Mouse (Mus musculus): Measurements from ENCODE around the gene Cpped1.

Gene Cpped1

DNA sequence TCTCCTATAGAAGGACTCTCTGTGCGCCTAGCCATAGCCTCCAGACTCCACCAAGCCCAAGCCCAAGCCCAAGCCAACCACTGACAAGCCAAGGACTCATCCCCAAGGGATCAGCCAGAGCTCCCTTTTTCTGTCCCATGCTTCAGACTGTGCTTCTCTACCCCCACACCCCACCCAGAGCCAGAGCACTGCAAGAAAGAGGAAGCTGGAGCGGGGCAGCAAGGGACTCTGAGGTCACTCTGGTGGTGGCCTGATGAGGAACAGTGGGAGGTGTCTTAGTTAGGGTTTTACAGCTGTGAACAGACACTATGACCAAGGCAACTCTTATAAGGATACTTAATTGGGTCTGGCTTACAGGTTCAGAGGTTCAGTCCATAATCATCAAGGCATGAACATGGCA is 65.8 kb downstream of the Cpped1 start:
- no peak for DNase-seq (ENCODE audit: low spot score)

DNA sequence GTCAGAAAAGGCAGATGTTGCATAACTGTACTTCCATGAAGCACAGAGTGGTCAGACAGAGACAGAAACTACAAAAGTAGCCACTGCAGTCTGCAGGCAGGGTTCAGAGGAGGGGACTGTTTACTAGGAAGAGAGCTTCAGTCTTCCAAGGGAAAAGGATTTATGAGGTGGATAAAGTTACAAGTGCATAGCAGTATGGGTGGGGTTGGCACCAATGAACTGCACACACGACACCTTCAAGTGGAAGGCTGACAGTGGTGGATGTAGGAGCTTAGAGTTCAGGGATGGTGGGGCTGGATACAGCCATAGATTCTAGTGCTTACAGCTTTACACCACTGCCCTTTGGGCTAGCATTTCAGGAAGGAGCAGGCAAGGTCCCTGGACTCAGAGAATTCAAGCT is 75.8 kb downstream of the Cpped1 start:
- no peak for DNase-seq (ENCODE audit: low spot score)

DNA sequence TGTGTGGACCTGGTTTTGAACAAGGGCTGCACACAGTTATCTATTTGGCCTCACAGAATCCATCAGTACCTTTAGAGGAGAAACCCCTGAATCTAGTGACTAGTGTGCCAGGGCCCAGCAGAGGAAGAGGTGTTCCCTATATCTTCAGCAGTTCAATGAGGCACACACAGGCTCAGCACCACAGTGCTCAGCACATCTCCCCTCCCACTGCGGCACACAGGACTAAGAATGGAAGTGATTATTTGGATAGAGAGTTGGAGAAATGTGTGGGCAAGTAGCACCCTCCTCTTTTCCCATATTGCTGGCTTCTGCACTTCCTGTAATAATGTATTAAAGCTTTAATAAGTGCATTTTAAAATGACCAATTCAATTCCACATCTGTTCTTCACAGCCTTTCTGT is 80.4 kb downstream of the Cpped1 start:
- DNase-seq (ENCODE audit: low spot score): no peak

DNA sequence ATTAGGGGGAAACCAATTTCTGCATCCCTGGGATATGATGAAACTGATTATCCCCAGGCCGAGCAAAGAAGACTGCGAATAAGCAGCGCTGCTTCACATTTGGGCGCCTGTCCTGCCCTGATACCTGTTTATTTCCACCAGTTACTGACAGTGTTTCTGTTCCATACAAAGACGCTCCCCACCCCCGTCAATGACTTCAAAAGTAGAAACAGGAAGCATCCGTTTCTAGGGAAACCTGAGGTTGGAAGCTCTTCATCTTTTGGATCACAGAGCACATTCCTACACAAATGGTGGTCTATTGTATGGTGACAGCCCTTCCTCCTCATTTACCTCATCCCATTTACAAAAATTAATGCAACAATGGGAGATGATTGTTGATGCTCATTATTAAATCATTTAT is 84.4 kb downstream of the Cpped1 start:
- DNase-seq (ENCODE audit: low spot score): no peak

DNA sequence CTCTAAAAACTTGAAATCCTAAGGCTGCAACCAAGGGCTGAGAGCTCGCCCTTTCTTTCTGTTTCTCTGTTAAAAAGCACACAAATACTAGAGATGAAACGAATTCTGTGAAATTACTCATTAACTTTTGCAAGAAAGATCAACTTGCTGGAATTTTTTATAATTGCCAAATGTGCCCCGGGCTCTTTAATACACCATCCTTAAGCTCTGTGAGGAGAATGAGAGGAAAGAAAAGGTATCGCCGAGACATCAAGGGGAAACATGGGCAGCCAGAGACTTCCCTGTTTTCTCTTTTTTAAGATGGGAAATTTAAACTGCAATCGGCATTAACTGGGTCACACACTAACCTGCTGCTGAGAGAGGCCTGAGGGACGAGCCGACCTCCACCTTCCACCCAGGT is 84.9 kb downstream of the Cpped1 start:
- DNase-seq (ENCODE audit: low spot score): no peak

- no peak for DNase-seq (ENCODE audit: low spot score)
Measured at GRCm38 (mm10) chr16:11820791-11821190, 88.5 kb downstream of the Cpped1 start.

DNA sequence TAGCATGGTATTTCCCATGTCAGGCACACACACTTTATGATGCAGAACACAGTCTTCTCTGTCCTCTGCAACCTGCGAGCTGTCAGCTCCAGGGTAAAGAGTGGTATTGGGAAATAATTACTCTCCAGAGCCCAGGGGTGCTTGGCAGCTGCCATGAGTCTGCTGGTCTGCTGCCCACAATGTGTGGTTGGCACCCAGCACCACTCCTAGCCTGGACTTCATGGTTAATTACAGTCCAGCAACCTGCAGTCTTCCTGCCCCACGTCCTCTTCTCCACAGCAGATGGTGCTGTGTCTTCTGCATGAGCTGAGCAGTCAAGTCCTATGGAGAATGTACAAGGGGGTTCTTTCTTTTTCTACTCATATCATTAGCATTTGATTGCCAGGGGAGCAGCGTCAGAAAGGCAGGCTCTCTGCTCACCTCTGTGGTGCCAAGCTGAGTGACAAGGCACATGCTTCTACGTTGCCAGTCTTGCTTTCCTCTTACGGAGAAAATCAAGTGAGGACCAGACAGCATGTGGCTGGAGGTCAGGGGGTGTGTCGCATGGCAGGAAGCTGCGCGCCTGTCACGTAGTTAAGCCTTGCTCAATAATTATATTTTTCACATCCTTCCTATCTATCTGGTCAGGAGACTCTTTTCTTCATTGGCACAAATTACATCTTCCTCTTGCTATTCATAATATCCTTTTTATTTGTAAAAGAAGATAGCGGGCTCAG is 94.2 kb downstream of the Cpped1 start:
- DNase-seq (ENCODE audit: low spot score): no peak

DNA sequence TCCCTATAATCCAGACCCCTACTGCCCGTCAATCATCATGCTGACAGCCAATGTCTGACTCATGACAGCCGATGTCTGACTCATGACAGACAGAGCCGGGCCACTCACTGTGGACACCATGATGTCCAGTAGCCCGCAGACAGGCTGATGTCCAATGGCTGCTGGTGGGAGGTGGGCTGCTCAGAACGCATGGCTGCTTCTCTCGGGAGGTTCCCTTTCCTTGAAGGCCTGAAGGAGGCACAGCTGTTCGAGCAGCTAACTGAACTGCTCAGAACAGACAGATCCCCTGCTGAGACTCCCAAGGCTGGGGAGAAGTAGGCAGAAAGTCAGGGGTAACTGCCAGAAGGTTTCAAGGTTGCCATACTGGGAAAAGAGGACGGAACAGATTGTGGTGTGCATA is 97.1 kb downstream of the Cpped1 start:
- DNase-seq (ENCODE audit: low spot score): no peak

DNA sequence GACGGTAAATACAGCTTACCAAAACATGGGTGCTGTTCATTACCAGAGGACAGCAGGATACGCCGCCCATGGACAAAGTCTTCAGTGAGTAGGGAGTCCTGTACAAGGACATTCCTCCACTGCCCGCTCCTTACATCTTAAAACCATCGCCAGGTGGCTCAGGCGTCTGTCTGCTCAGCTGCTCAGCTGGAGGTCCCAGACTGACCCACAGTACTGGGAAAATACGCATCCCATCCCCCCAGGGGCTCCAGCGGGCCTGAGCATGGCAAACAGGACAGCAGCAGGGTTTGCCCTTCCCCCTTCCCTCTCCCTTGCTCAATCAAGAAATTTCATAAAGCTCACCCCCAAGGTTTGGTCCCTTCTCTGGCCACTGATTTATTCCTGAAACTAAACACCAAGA is 99.6 kb downstream of the Cpped1 start:
- no peak for DNase-seq (ENCODE audit: low spot score)

DNA sequence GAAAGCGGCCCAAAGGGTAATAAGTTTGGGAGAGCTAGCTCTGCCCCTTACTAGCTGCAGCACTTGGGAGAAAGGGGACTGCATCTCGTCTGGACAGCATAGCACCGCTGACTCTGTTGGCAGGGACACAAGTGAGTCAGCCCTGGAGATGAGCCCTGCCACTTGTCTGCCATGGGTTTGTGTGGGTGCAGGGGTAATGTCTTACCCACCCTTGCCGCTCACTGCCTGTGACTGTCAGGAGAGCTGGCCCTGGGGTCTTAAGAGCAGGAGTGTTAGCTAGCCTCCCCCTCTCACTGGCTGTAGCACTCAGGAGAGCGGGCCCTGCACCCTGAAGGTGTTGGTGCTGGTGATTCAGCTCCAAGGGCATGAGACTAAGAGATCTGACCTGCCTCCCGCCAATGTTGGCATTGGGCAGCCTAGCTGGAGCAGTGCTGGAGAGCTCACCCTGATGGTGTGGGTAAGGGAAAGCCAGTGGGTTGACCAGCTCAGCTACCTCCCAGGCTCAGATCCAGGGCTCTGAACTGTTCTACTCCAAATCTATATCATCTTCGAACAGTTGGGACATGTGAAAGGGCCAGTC is 107.2 kb downstream of the Cpped1 start:
- no peak for DNase-seq (ENCODE audit: low spot score)

- DNase-seq (ENCODE audit: low spot score): no peak
Measured at GRCm38 (mm10) chr16:11795758-11796460, 113.3 kb downstream of the Cpped1 start.

DNA sequence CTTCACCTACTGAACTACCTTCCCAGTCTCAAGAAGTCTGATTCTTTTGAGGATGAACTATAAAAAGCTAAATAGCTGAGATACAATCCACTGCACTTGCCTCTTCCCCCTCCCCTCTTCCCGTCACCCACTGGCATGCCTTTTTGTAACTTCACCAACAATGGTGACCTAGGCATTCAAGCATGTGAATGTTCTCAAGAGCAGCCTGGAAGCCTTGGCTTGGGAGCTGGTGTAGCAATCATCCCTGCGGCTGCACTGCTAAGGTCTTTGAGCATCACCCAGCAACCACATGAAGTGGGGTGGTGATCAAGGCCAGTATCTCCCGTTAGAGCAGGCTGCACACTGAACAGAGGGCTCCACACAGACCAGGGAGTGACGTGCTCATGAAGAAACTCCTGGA is 114.6 kb downstream of the Cpped1 start:
- no peak for DNase-seq (ENCODE audit: low spot score)

- no peak for DNase-seq (ENCODE audit: low spot score)
Measured at GRCm38 (mm10) chr16:11793391-11793790, 115.9 kb downstream of the Cpped1 start.

DNA sequence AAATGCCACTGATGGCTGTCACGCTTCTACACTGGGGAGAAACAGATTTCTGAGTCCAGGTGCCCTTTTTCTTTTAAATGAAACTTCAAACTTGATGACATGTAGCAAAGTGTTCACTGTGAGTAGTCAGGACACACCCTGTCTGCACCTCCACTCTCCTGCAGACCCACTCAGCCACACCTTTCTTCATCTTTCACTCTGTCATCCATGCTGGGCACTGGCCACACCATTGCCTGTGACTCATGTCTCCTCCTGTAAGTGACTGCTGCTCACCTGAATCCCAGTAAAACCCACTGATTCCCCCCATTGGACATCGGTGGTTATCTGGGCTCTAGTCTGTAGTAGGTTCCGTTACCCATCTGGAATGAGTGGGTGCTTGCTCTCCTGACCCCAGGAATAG is 118.8 kb downstream of the Cpped1 start:
- DNase-seq (ENCODE audit: low spot score): no peak

DNA sequence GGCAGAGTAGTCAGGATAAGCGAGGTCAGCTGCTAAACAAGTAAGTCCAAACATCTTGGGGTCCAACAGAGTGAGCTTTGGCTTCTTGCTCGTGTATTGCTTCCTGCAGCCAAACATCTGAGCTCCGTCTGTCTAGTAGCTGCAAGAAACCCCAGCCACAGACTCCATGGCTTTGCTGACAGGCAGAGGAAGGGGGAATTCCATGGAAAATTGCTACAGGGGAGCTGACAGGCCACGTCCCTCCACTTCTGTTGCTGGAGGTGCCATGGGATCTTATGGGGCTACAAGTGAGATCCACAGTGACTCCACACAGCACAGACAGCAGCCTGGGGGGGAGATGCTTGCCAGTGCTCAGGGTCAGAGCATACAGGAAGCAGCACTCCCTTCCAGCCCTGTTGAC is 123.4 kb downstream of the Cpped1 start:
- no peak for DNase-seq (ENCODE audit: low spot score)

DNA sequence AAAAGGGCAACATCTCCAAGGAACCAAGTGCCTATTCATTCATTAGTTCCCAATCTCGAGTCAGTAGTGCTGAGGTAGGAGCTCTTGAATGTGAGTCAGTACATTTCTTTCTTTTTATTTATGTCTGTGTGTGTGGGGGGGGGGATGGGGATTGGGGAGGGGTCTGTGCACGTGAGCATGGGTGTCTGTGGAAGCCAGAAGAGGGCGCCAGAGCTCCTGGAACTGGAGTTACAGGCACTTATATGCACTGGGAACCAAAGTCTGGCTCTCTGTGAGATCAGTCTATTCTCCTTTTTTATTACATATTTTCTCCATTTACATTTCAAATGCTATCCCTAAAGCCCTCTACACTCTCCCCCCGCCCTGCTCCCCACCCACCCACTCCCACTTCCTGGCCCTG is 124.9 kb downstream of the Cpped1 start:
- no peak for DNase-seq (ENCODE audit: low spot score)

- no peak for DNase-seq (ENCODE audit: low spot score)
Measured at GRCm38 (mm10) chr16:11783337-11783736, 125.9 kb downstream of the Cpped1 start.

DNA sequence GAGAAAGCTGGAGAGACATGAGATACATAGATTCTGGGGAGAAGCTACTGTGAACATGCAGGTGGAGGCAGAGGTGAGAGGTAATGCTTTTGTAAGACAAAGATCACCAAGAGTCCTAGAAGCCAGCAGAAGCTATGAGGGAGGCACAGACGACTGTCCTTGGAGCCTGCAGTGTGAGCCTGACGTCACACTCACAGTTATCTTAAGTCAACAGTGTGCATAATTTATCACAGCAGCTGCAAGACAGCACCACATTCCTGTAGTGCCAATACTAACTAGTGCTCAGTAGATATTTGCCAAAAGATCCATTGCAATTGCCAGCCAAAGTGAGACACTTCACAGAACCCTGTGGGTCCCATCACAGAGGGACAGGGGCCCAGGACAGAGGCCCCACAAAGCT is 127.2 kb downstream of the Cpped1 start:
- no peak for DNase-seq (ENCODE audit: low spot score)

GRCm38 (mm10) chr16:11778715-11779460 is 130.4 kb downstream of the Cpped1 start:
- DNase-seq (ENCODE audit: low spot score): no peak

- DNase-seq (ENCODE audit: low spot score): no peak
Measured at GRCm38 (mm10) chr16:11778191-11778590, 131.1 kb downstream of the Cpped1 start.

GRCm38 (mm10) chr16:11776528-11776927 is 132.7 kb downstream of the Cpped1 start:
- DNase-seq (ENCODE audit: low spot score): no peak

DNA sequence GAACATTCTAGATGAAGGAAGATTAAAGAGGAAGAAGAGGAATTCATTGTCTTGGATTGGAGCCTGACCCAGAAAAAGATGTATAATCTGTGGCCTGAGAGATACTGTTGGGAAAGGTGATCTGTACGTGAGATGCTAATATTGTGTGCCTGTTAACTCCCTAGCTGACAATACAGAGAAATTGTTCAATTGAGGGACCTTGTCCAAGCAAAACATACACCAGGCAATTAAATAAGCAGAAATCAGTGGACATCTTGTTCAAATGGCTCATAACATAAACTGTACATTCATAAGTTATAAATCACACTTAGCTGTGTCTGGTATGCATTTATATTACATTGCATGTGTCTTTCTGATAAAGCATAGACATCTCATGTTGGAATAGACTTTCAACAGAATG is 134.9 kb downstream of the Cpped1 start:
- DNase-seq (ENCODE audit: low spot score): no peak

GRCm38 (mm10) chr16:11772318-11772717 is 136.9 kb downstream of the Cpped1 start:
- DNase-seq (ENCODE audit: low spot score): no peak

All from T-cell, adult 2 months (primary cell).